Mouse (Mus musculus): ENCODE data around the gene Gm4767.
A peak's percentile ranks its signal among the peaks of the same experiment; 100 is the strongest.
"Not testable (repeated sequence)": the region's sequence is repeated elsewhere in the genome, so short reads cannot be mapped to it uniquely, and the experiment has no call there.

Gene Gm4767

GRCm38 (mm10) chr10:81811899-81812298 is at the start of gene Gm4767:
TSS of gene Gm4767 (plus strand) at chr10:81812186.
- DNase-seq (ENCODE audit: extremely low spot score) = peak; percentile 0

DNA sequence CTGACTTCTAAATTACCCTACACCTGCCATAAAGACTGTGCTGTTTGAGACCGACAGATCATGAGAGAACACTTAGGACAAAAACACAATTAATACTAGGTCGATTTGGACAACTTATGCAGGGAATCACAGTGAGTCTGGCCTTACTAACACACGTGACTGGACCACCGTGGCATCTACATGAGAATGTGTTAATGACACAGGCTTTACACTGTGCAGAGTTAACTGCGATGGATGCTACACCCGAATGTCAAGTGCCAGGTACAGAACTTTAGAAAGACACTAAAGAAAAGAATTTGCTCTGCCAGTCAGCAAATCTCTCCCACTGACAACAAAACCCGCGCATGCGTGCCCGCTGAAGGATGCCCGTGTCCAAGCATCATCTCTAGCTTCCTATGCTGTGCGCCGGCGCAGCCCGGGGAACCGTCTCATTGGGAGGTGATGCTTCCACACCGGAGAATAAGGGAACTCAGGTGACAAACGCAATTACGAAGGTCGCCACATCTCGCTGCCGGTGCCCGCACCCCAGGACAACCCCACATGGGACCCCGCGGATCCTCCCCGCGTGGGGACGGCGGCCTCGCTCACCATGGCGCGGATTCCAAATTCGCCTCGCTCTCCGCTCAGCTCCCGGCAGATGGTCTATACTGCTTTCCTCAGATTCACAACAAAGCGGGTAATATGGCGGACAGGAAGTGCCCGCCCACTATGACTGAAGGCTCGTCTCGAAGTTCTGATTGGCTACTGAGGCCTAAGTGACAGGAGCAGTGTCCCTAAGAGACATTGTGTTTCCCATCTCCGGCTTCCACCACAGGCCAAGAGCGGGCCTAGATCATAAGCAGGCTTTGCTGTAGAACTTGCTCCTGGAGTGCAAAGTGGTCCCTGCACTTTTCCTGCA is 41.2 kb upstream of the Gm4767 start, which contains the start of gene Gm3055:
Gene Gm3055 (minus strand): TSS at position 656 of the 898 bp plus-strand sequence.
- DNase-seq (ENCODE audit: extremely low spot score) = not testable (repeated sequence)

DNA sequence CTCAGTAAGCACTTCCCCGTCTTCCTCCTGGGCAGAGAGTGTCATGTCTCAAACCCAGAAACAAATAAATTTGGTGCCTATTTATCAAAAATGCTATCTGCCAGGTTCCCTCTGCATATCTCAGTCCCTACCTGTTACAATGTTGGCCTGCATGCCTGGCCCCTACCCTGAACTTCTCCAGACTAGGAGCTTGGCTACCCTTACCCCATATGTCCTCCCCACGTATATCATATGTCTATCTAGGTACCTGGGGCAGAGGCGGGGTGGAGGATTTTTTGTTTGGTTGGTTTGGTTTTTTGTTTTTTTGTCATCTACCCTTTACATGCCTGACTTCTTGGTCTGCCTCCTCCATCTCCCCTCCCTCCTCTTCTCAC is 40.6 kb upstream of the Gm4767 start:
- DNase-seq (ENCODE audit: extremely low spot score) = not testable (repeated sequence)

DNA sequence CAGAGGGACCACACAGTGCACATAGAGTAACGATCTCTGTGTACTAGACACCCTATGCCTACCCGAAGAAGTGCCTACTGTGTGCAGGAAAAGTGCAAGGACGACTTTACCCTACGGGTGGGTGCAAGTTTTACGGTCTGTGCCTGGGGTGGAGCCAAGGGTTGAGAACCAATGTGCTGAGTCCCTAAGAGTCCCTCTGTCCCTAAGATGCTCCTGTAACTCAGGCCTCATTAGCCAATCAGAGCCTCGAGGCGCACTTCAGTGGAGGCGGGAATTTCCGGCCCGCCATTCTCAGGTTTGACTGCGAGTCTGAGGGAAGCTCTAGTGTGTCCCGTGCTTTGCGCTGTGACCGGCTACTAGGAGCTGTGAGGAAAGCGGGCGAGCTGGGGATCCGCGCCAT is 34.2 kb downstream of the Gm4767 start:
- not testable (repeated sequence) for DNase-seq (ENCODE audit: extremely low spot score)

DNA sequence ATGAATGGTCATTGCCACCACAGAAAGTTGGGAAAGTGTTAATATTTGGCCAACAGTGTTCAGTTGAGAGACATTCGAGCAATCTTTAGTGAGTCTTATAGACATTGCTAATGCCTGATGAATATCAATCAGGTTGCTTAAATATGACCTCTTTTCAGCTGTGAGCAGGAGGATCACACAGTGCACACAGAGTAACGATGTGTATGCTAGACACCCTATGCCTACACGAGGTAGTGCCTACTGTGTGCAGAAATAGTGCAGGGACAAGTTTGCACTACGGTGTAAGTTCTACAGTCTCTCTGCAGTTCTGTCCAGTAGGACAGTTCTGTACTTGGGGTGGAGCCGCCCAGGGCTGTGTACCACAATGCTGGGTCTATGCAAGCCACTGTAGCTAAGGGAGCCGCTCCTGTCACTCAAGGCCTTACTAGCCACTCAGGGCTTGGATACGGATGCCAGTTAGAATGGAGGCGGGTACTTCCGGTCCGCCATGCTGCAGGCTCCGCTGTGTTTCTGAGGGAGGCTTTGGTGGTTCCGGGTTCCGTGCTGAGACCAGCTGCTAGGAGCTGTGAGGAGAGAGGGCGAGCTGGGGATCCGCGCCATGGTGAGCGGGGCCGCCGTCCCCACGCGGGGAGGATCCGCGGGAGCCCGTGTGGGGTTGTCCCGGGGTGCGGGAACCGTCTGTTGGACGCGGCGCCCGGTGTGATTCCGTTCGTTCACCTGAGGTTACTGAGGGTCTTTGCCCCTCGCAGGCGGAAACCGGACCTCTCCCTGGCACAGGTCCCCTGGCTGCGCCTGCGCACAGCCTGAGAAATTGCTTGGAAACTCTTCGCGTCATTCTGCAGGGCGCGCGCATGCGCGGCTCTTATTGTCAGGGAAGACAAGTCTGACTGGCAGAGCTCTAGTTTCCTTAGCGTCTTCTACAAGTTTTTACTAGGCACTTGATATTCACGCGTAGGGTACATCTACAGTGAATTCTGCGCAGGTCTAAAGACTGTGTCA is 51.7 kb downstream of the Gm4767 start, which contains the start of gene Gm32687:
Gene Gm32687 (plus strand): TSS at position 526 of the 999 bp plus-strand sequence.
- DNase-seq (ENCODE audit: extremely low spot score) = not testable (repeated sequence)
